Mouse (Mus musculus): ENCODE data around the gene Ints12.

Gene Ints12

GRCm38 (mm10) chr3:133144511-133145147 is 53.0 kb downstream of the Ints12 start:
- no peak for DNase-seq (ENCODE audit: low read depth, low spot score)

DNA sequence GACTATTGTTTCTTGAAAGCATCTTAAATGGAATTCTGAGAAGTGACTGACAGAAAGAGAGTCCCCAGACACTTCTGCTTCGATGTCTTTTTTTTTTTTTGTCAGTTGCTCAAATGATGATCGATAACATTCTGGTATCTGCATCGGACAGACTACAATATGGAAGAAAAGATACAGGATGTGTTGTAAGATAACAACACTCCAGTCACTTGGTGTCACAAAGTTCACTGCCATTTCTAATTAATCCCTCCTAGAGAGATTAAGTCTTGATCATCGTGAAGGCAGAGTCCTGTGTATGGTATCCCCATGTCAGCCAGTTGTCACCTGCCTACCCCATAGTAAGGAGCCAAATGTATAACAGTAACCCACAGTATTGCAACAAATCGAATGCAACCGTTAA is 60.0 kb downstream of the Ints12 start:
- DNase-seq (ENCODE audit: low read depth, low spot score): no peak

- no peak for DNase-seq (ENCODE audit: low read depth, low spot score)
Measured at GRCm38 (mm10) chr3:133152831-133153230, 61.2 kb downstream of the Ints12 start.

GRCm38 (mm10) chr3:133153629-133154028 is 62.0 kb downstream of the Ints12 start:
- no peak for DNase-seq (ENCODE audit: low read depth, low spot score)

- DNase-seq (ENCODE audit: low read depth, low spot score): peak; percentile 47
Measured at GRCm38 (mm10) chr3:133154683-133155082, 63.0 kb downstream of the Ints12 start.

DNA sequence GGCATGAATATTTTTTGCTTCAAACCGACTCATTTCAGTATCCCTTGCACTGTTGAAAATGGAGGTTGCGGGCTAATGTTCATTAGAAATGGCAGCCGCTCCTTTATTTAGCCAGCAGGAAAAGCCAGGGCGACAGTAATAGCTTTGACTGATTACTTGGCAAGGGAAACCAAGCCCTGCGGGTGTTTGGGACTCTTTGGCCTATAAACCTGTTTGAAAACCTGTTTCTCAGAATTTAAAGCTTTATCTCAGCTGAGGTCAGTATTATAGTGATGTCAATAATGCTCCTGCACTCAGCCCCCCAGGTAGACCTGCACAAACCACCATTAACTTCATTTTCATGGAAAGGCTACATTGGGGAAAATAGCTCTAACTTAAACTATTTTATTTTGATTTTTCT is 66.6 kb downstream of the Ints12 start:
- no peak for DNase-seq (ENCODE audit: low read depth, low spot score)

Measured in telencephalon, adult 2 months (tissue).